14 mouse cellular contexts compared by ENCODE assay signal in the genomic region with DNA sequence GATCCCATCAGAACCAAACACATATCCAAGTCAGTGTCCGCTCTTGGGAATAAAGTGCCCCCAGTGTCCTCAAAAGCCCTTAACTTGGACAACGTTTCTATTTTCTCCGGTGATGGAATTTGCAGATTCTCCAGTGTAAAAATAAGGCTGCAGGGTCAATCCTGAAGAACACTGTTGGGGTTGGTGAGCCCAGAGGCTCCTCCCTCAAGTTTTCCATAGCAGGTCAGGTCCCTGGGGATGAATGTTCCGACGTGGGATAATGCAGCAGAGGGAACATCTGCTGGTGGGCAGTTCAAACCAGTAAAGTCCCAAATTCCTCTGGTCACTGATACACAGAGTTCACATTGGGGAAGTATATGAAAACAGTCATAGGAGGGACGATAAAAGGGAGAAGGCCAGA.
DNase-seq lines count a peak whose midpoint lies in the region; ATAC-seq and TF ChIP-seq lines count a peak whose summit lies in the region.
"Had no signal": no experiment of that assay in that cellular context is flagged by ENCODE, and none has a peak within 500 bp of the region (broad histone marks: within the 10 kb centered on the region; RNA-seq: fewer than 3 reads in every experiment).

No protein-coding gene starts in this region.

- TF ChIP-seq CTCF in lung, postnatal 0 days (IDR thresholded peaks at IDR 0.05), result no peak

- 65% methylated on average over 6 of the region's 6 CpGs for WGBS in heart, embryonic 10.5 days
- 55% methylated on average over 6 of the region's 6 CpGs for WGBS in lung, postnatal 0 days

- peaks cover 6% of the 10 kb centered on the region; the same call in 1 of the 2 replicates for H3K36me3 ChIP-seq in heart, embryonic 10.5 days
- H3K36me3 ChIP-seq in lung, postnatal 0 days (ENCODE audit: insufficient read depth, low read length), result no peaks in the 10 kb centered on the region
- H3K36me3 ChIP-seq: forebrain, embryonic 12.5 days; limb, embryonic 15.5 days had no signal

- no peak for TF ChIP-seq EP300 in lung, postnatal 0 days (IDR thresholded peaks at IDR 0.05)

- H3K9ac ChIP-seq in lung, postnatal 0 days (replicated peaks; ENCODE audit: low read depth), result no peak overlapping the region
- H3K9ac ChIP-seq: forebrain, embryonic 12.5 days; limb, embryonic 15.5 days had no signal

- H3K4me2 ChIP-seq in lung, postnatal 0 days (replicated peaks; ENCODE audit: low read depth, low read length), result no peak overlapping the region
- H3K4me2 ChIP-seq: forebrain, embryonic 12.5 days; limb, embryonic 15.5 days; midbrain, embryonic 11.5 days had no signal

- peak; percentile 55; the same call in 1 of the 2 replicates for ATAC-seq in lung, postnatal 0 days
- ATAC-seq: hindbrain, embryonic 16.5 days; intestine, embryonic 16.5 days had no signal

- H3K9me3 ChIP-seq in heart, embryonic 10.5 days, result no peaks in the 10 kb centered on the region
- no peaks in the 10 kb centered on the region for H3K9me3 ChIP-seq in lung, postnatal 0 days (ENCODE audit: low read length)
- H3K9me3 ChIP-seq: forebrain, embryonic 12.5 days; limb, embryonic 15.5 days had no signal

- DNase-seq in heart, adult 9 months (ENCODE audit: low spot score in 2 of 2), result peak; percentile 56 to 62
- no peak for DNase-seq in heart, embryonic 10.5 days (ENCODE audit: low spot score)
- DNase-seq in lung, postnatal 0 days (ENCODE audit: low spot score), result peak; percentile 39
- DNase-seq in lung, postnatal 14 days, result no peak
- peak; percentile 75 for DNase-seq in kidney, postnatal 14 days
- peak; percentile 53 for DNase-seq in skeletal muscle tissue, adult 2 months (ENCODE audit: low read depth, low spot score)
- DNase-seq in right cerebral cortex, postnatal 10 days (ENCODE audit: low spot score in 2 of 2), result no peak
- DNase-seq: cerebellum, adult 9-10 months; thymus, postnatal 4 days had no signal

- H3K27me3 ChIP-seq in heart, embryonic 10.5 days (ENCODE audit: insufficient read depth, poor library complexity, severe bottlenecking), result no peaks in the 10 kb centered on the region
- H3K27me3 ChIP-seq in lung, postnatal 0 days (replicated peaks; ENCODE audit: insufficient read depth, low read length), result no peaks in the 10 kb centered on the region
- H3K27me3 ChIP-seq: forebrain, embryonic 12.5 days; limb, embryonic 15.5 days had no signal

- H3K4me1 ChIP-seq in heart, embryonic 10.5 days, result peaks cover 52% of the 10 kb centered on the region
- no peaks in the 10 kb centered on the region for H3K4me1 ChIP-seq in lung, postnatal 0 days (ENCODE audit: insufficient read depth, low read depth, low read length)

- no peak overlapping the region for H3K4me3 ChIP-seq in heart, embryonic 10.5 days
- H3K4me3 ChIP-seq in lung, postnatal 0 days (ENCODE audit: low read depth, low read length), result no peak overlapping the region
- H3K4me3 ChIP-seq: forebrain, embryonic 12.5 days; limb, embryonic 15.5 days had no signal

- no peak overlapping the region for H3K27ac ChIP-seq in heart, embryonic 10.5 days
- no peak overlapping the region for H3K27ac ChIP-seq in lung, postnatal 0 days (ENCODE audit: low read length)
- H3K27ac ChIP-seq: forebrain, embryonic 12.5 days; limb, embryonic 15.5 days had no signal

Comparison
In these comparisons a context has a peak if more than half of its experiments do, and no peak if none do; other contexts are left out.
1. DNase-seq: peak in heart, adult 9 months (2 of 2), lung, postnatal 0 days (single experiment), kidney, postnatal 14 days (single experiment) and skeletal muscle tissue, adult 2 months (single experiment); none in heart, embryonic 10.5 days (single experiment), lung, postnatal 14 days (single experiment) and right cerebral cortex, postnatal 10 days (0 of 2).